Mouse (Mus musculus) spleen, adult 2 months (tissue): Measurements from ENCODE around the gene Tef.

Experiments used
- CTCF ChIP-seq: fragments of 200-500 bp; IDR thresholded peaks from 2 replicates; pipeline ENCODE4 v1.5.1; 2011; ENCODE audit warnings: mild to moderate bottlenecking, inconsistent platforms; ENCODE audit not compliant: insufficient read depth, insufficient read length, insufficient replicate concordance; ENCODE audit errors: extremely low read depth
- POLR2A ChIP-seq: fragments of 200-500 bp; IDR thresholded peaks from 2 replicates; pipeline ENCODE4 v1.6.1; 2011; ENCODE audit warnings: low read depth, low read length, inconsistent platforms

DNA sequence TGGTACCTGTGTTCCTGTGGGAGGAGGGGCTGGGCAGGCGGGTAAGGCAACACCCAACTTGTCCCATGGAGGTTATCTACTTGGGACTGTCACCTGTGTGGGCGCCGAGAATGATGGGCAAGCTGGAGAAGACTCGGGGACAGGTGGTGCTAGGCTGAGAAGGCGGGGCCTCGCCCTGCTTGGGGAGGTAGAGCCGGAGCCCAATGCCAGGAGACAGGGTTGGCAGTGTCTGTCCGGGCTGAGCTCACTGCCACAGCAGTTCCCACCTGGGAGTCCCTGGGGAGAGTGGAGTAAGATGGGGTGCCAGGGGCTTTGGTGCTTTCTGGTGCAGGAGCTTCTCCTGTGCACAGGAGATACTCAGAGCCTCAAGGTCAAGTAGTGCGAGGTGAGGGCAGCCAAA lies 46.9 kb downstream of the Tef start:
- TF ChIP-seq CTCF (no peak), POLR2A (no peak)
